Mouse (Mus musculus): Measurements from ENCODE around the gene Sap30l. TPM values are rescaled to one million over a fixed set of nuclear protein-coding genes. Genes with fewer than 3 reads are reported as not detected.

Gene Sap30l
- total and polyA plus RNA-seq, 3 experiments, result 17.1 to 23.1 (median 20.8) TPM

- H3K4me3 ChIP-seq (replicated peaks in 1 of 3; ENCODE audit: low read depth in 2 of 3, low read length in 2 of 3, poor library complexity in 1 of 3), result no peak overlapping the region
- no peak overlapping the region for H3K4me2 ChIP-seq (ENCODE audit: insufficient read depth, low read depth, poor library complexity, severe bottlenecking)
- H3K27me3 ChIP-seq (replicated peaks), result peaks cover 90% of the 10 kb centered on the region
- H3K27ac ChIP-seq (ENCODE audit: insufficient read depth, low read depth), result no peak overlapping the region
- H3K9ac ChIP-seq (ENCODE audit: insufficient read depth, low read depth), result no peak overlapping the region
- in situ Hi-C loops (cut with MboI; ENCODE audit: low pct_ligation_motif_present, low pct_unique_long_range_greater_than_20kb, low sequenced_read_pairs), result no loop called here
- H3K4me1 ChIP-seq (ENCODE audit: control insufficient read depth in 1 of 2, insufficient read depth in 2 of 2), result no peaks in the 10 kb centered on the region
- dilution Hi-C loops (cut with MboI; ENCODE audit: extremely low pct_ligation_motif_present, extremely low pct_unique_long_range_greater_than_20kb, low sequenced_read_pairs), result no loop called here
- TF ChIP-seq RAD21 (IDR thresholded peaks at IDR 0.05; ENCODE audit: low read depth, low read length), result no peak
- no peak for TF ChIP-seq USF2 (conservative IDR thresholded peaks at IDR 0.05; ENCODE audit: low read depth, low read length)
- no peak for TF ChIP-seq CHD2 (IDR thresholded peaks at IDR 0.05; ENCODE audit: low read length)
- no peak for TF ChIP-seq MYC (IDR thresholded peaks at IDR 0.05; ENCODE audit: low read depth, low read length)
- no peak for TF ChIP-seq MEF2A (IDR thresholded peaks at IDR 0.05; ENCODE audit: borderline replicate concordance, low read depth, low read length)
- no peak for TF ChIP-seq MAFK (IDR thresholded peaks at IDR 0.05; ENCODE audit: insufficient replicate concordance, low read length)
- no peak for TF ChIP-seq GABPA (IDR thresholded peaks at IDR 0.05; ENCODE audit: insufficient replicate concordance, low read depth, low read length)
- TF ChIP-seq NELFE (IDR thresholded peaks at IDR 0.05; ENCODE audit: low read depth, low read length), result no peak
- TF ChIP-seq HCFC1 (IDR thresholded peaks at IDR 0.05; ENCODE audit: low read depth, low read length), result no peak
- TF ChIP-seq ELF1 (IDR thresholded peaks at IDR 0.05; ENCODE audit: low read depth, low read length), result no peak
- no peak for TF ChIP-seq ZNF384 (IDR thresholded peaks at IDR 0.05; ENCODE audit: low read depth, low read length)
- TF ChIP-seq TBP (conservative IDR thresholded peaks at IDR 0.05; ENCODE audit: low read depth, low read length), result no peak
- TF ChIP-seq CHD1 (IDR thresholded peaks at IDR 0.05; ENCODE audit: low read depth, low read length), result no peak
- no peak for TF ChIP-seq SIN3A (IDR thresholded peaks at IDR 0.05; ENCODE audit: low read length)
- no peak for TF ChIP-seq ETS1 (conservative IDR thresholded peaks at IDR 0.05; ENCODE audit: low read depth, low read length)
- TF ChIP-seq BHLHE40 (IDR thresholded peaks at IDR 0.05; ENCODE audit: low read depth, low read length), result no peak
- no peak for TF ChIP-seq UBTF (IDR thresholded peaks at IDR 0.05; ENCODE audit: low read depth, low read length)
- TF ChIP-seq ZMIZ1 (IDR thresholded peaks at IDR 0.05; ENCODE audit: low read depth, low read length), result no peak
- no peak for TF ChIP-seq SMC3 (IDR thresholded peaks at IDR 0.05; ENCODE audit: low read depth, low read length)
- no peaks in the 10 kb centered on the region for H3K9me3 ChIP-seq (replicated peaks; ENCODE audit: low read length)
- no peaks in the 10 kb centered on the region for H3K36me3 ChIP-seq (replicated peaks in 1 of 2; ENCODE audit: control insufficient read depth in 1 of 2, insufficient read depth in 1 of 2, low read length in 1 of 2)
- no peaks in the 10 kb centered on the region for H3K79me2 ChIP-seq (replicated peaks; ENCODE audit: control insufficient read depth, extremely low read depth, insufficient read depth, poor library complexity, severe bottlenecking)
- DNase-seq (ENCODE audit: extremely low read depth), result no peak
Observed at GRCm38 (mm10) chr11:57837861-57838680, 36.6 kb downstream of the Sap30l start.

GRCm38 (mm10) chr11:57840986-57841385, 39.5 kb downstream of the Sap30l start:
- H3K27me3 ChIP-seq (replicated peaks), result peaks cover 83% of the 10 kb centered on the region
- no peak for TF ChIP-seq USF2 (conservative IDR thresholded peaks at IDR 0.05; ENCODE audit: low read depth, low read length)
- TF ChIP-seq E2F4 (IDR thresholded peaks at IDR 0.05; ENCODE audit: insufficient replicate concordance, low read depth, low read length), result no peak
- TF ChIP-seq USF1 (IDR thresholded peaks at IDR 0.05; ENCODE audit: low read depth, low read length), result no peak
- no peak for TF ChIP-seq MEF2A (IDR thresholded peaks at IDR 0.05; ENCODE audit: borderline replicate concordance, low read depth, low read length)
- TF ChIP-seq NRF1 (IDR thresholded peaks at IDR 0.05; ENCODE audit: low read depth, low read length), result no peak
- no peak for TF ChIP-seq NELFE (IDR thresholded peaks at IDR 0.05; ENCODE audit: low read depth, low read length)
- no peak for TF ChIP-seq JUN (IDR thresholded peaks at IDR 0.05; ENCODE audit: insufficient read depth, low read depth, low read length)
- no peak for TF ChIP-seq POLR2A (IDR thresholded peaks at IDR 0.05; ENCODE audit: low read depth, low read length)
- TF ChIP-seq MXI1 (IDR thresholded peaks at IDR 0.05; ENCODE audit: low read depth, low read length), result no peak
- TF ChIP-seq CTCF (conservative IDR thresholded peaks at IDR 0.05 in 1 of 2, IDR thresholded peaks at IDR 0.05 in 1 of 2; ENCODE audit: low read depth in 2 of 2, low read length in 2 of 2), result no peak
- TF ChIP-seq SIN3A (IDR thresholded peaks at IDR 0.05; ENCODE audit: low read length), result no peak
- H3K27ac ChIP-seq (ENCODE audit: insufficient read depth, low read depth), result no peak overlapping the region
- no peaks in the 10 kb centered on the region for H3K4me1 ChIP-seq (ENCODE audit: control insufficient read depth in 1 of 2, insufficient read depth in 2 of 2)
- H3K9ac ChIP-seq (ENCODE audit: insufficient read depth, low read depth), result no peak overlapping the region
- H3K4me3 ChIP-seq (replicated peaks in 1 of 3; ENCODE audit: low read depth in 2 of 3, low read length in 2 of 3, poor library complexity in 1 of 3), result no peak overlapping the region
- in situ Hi-C loops (cut with MboI; ENCODE audit: low pct_ligation_motif_present, low pct_unique_long_range_greater_than_20kb, low sequenced_read_pairs), result no loop called here
- no peaks in the 10 kb centered on the region for H3K9me3 ChIP-seq (replicated peaks; ENCODE audit: low read length)
- no peaks in the 10 kb centered on the region for H3K79me2 ChIP-seq (replicated peaks; ENCODE audit: control insufficient read depth, extremely low read depth, insufficient read depth, poor library complexity, severe bottlenecking)
- no peaks in the 10 kb centered on the region for H3K36me3 ChIP-seq (replicated peaks in 1 of 2; ENCODE audit: control insufficient read depth in 1 of 2, insufficient read depth in 1 of 2, low read length in 1 of 2)
- no peak for DNase-seq (ENCODE audit: extremely low read depth)
- H3K4me2 ChIP-seq (ENCODE audit: insufficient read depth, low read depth, poor library complexity, severe bottlenecking), result no peak overlapping the region
- dilution Hi-C loops (cut with MboI; ENCODE audit: extremely low pct_ligation_motif_present, extremely low pct_unique_long_range_greater_than_20kb, low sequenced_read_pairs), result no loop called here

Measured in CH12.LX (cell line).